Mouse (Mus musculus) kidney, embryonic 15.5 days (tissue): ENCODE results near the gene Rtkn2. TPM values are rescaled to one million over a fixed set of nuclear protein-coding genes. Genes with fewer than 3 reads are reported as not detected.

ENCODE experiments used
- ATAC-seq: fragments of 200-750 bp; cut with Nextera tagmentation; replicated peaks from 2 replicates; pipeline ENCODE4 v1.8.0; 2017; ENCODE audit warnings: moderate TSS enrichment; ENCODE audit not compliant: low FRiP score
- H3K27ac ChIP-seq: fragments of 300-500 bp; sonication (generic); 2 replicates; pipeline ENCODE4 v1.5.1; 2015; ENCODE audit warnings: mild to moderate bottlenecking, inconsistent platforms
- H3K27me3 ChIP-seq: fragments of 300-500 bp; sonication (generic); 2 replicates; pipeline ENCODE4 v1.6.1; 2015; ENCODE audit warnings: inconsistent platforms
- H3K36me3 ChIP-seq: fragments of 300-500 bp; sonication (generic); 2 replicates; pipeline ENCODE4 v1.6.1; 2015; ENCODE audit warnings: inconsistent platforms
- H3K4me1 ChIP-seq: fragments of 300-500 bp; sonication (generic); 2 replicates; pipeline ENCODE4 v1.6.1; 2015; ENCODE audit warnings: inconsistent platforms
- H3K4me2 ChIP-seq: fragments of 300-500 bp; sonication (generic); 2 replicates; pipeline ENCODE4 v1.6.1; 2015; ENCODE audit warnings: moderate library complexity, mild to moderate bottlenecking, inconsistent platforms
- H3K4me3 ChIP-seq: fragments of 300-500 bp; sonication (generic); replicated peaks from 2 replicates; pipeline ENCODE4 v1.5.1; 2015; ENCODE audit warnings: mild to moderate bottlenecking, inconsistent platforms
- H3K9ac ChIP-seq: fragments of 300-500 bp; sonication (generic); 2 replicates; pipeline ENCODE4 v1.6.1; 2015; ENCODE audit warnings: mild to moderate bottlenecking, inconsistent platforms
- H3K9me3 ChIP-seq: fragments of 300-500 bp; sonication (generic); replicated peaks from 2 replicates; pipeline ENCODE4 v1.6.1; 2016; ENCODE audit warnings: inconsistent platforms
- WGBS: fragments of 180-500 bp; shearing (Covaris S2); methylation state at CpG from one replicate; pipeline ENCODE4 v1.1.7; 2015; ENCODE audit warnings: mixed read lengths; 5-methylcytosine and 5-hydroxymethylcytosine counted together
- polyA plus RNA-seq: library from polyadenylated mRNA; unstranded; fragments of >200 nt; fragmentation: Nextera tagmentation; extraction: Ambion mirVana; gene quantifications from 2 replicates; pipeline ENCODE4 v1.2.1, GENCODE M21; 2015

Rtkn2 gene
- polyA plus RNA-seq, result 9.3 and 11.5 TPM in 2 replicates

DNA sequence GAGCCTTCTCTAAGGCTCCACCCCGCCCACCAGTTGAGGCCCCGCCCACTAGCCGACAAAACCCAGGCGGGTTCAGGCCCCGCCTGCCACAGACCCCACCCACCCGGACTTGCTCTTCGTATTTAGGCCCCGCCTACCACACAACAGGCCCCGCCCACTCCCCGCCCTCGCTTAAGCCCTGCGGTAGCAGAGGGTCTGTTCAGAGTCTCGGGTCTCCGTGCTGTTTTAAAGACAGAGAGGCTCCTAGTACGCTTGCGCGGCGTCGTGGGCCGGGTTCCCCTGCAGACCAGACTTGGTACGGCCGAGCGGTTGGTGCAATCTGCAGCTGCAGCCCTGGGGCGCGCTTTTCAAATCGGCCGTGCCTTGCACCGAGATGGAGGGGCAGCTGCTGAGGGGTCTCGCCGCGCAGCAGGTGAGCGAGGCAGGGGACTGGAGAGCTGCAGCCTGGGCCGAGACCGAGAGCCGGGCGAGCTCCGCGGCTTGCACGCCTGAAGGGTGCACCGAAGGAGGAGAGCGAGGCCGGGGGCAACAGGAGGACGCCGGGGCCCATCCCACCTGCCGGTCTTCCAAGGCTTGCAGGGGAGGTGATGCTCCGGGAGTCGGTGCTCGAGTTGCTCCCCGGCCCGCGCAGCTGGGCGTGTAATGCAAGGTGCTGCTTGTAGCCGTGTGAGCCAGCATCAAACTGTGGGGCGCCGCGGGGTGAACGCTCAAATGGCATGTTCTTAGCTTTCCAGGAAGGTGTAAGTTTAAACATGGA, at the start of gene Rtkn2:
Rtkn2 (plus strand) TSS at position 170 of the 757 bp plus-strand sequence.
- Histone ChIP-seq H3K4me1 (peaks cover 9% of the 10 kb centered on the region), H3K9ac (peak within 1 kb of the TSS; percentile 71), H3K27ac (peak within 1 kb of the TSS; percentile 84), H3K9me3 (no peaks in the 10 kb centered on the region), H3K4me3 (peak within 1 kb of the TSS; percentile 83), H3K4me2 (peak within 1 kb of the TSS; percentile 98), H3K27me3 (no peaks in the 10 kb centered on the region), H3K36me3 (no peaks in the 10 kb centered on the region)
- under 1% methylated on average over 57 of the region's 57 CpGs for WGBS
- peak; percentile 99 for ATAC-seq

DNA sequence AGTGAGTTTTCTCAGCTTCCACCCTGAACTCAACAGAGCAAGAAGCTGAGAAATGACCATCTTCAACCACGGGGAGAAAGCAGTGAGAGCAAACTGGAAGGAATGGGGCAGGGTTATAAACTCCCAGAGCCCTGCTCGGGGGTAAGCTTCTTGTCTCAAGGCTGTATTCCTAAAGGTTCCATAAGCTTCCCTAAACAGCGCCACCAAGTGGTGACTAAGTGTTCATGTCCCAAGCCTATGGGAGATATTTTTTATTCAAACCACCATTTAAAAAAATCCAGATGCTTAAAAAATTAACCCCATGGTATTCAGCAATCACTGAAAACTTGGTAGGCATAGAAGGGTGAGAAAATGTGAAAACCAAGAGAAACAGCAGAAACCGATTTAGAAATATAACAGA, 48.0 kb upstream of the Rtkn2 start:
- Histone ChIP-seq H3K27ac (no peak overlapping the region), H3K4me3 (no peak overlapping the region), H3K4me1 (no peaks in the 10 kb centered on the region), H3K36me3 (no peaks in the 10 kb centered on the region), H3K9ac (no peak overlapping the region), H3K9me3 (no peaks in the 10 kb centered on the region), H3K27me3 (no peaks in the 10 kb centered on the region), H3K4me2 (no peak overlapping the region)
- no peak for ATAC-seq
- 87% methylated on average over 4 of the region's 4 CpGs for WGBS

DNA sequence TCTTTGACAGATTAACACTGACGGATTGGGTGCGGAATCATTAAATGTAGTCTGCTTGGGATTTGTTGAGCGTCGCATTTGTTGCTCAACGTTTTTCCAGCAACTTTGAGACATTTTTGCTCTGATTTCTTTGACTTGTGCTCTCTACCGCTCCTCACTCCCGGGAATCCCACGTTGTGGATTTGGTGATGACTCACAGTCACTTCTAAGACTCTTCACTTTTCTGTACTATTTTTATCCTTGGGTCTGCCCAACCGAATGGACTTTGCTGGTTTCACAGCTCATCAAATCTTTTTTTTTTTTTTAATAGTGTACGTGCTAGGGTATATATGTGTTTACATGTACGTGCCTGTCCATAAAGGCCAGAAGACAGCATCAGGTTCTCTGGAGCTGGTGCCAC, 46.6 kb upstream of the Rtkn2 start:
- H3K4me1 ChIP-seq, result no peaks in the 10 kb centered on the region
- no peaks in the 10 kb centered on the region for H3K9me3 ChIP-seq
- H3K4me3 ChIP-seq, result no peak overlapping the region
- 88% methylated on average over 11 of the region's 11 CpGs for WGBS
- ATAC-seq, result no peak
- no peak overlapping the region for H3K9ac ChIP-seq
- H3K36me3 ChIP-seq, result no peaks in the 10 kb centered on the region
- no peaks in the 10 kb centered on the region for H3K27me3 ChIP-seq
- no peak overlapping the region for H3K4me2 ChIP-seq
- no peak overlapping the region for H3K27ac ChIP-seq

DNA sequence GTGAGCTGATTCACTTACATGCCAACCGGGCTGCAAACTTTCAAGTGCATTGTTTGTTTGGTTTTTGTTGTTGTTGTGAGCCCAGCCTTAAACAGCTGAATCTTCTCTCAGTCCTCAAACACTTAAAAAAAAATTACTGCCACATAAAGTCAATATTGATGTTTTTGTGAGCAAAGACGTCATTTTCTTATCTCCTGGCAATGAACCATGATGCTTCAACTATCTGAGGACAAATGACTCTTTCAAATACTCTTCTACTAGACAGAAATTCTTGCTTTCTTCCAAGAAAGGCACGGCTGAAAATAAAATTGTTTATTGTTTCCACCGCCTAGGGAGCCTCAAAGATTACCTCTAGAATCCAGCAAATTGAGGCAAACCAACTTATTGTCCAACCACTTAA, 42.4 kb upstream of the Rtkn2 start:
- Histone ChIP-seq H3K4me1 (0 out of 2 replicates have a peak, but pooled peaks cover 5% of the 10 kb centered on the region), H3K27me3 (no peaks in the 10 kb centered on the region), H3K27ac (no peak overlapping the region), H3K9ac (no peak overlapping the region), H3K4me3 (no peak overlapping the region), H3K36me3 (no peaks in the 10 kb centered on the region), H3K9me3 (no peaks in the 10 kb centered on the region), H3K4me2 (no peak overlapping the region)
- no peak for ATAC-seq
- WGBS, result 61% methylated on average over 4 of the region's 4 CpGs

DNA sequence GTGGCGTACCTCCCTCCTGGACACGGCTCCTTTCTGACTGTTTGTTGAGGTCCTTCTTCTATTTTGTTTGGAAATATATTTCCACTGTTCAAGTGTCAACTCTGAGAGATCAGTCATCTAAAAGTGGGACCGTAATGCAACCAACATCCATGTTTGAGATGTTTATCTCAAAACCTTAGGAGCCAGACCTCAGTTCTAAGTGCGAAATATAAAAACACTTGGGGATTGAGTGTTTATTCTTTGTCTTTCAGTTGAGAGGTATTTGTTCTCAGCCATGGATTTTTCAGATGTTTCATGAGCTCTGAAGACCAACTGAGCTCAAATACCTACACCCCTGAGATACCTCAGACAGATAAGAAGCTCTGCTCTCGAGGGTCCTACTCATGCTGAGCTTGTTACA, 41.6 kb upstream of the Rtkn2 start:
- no peak for ATAC-seq
- Histone ChIP-seq H3K4me1 (0 out of 2 replicates have a peak, but pooled peaks cover 5% of the 10 kb centered on the region), H3K4me3 (no peak overlapping the region), H3K4me2 (no peak overlapping the region), H3K9me3 (no peaks in the 10 kb centered on the region), H3K36me3 (no peaks in the 10 kb centered on the region), H3K27me3 (no peaks in the 10 kb centered on the region), H3K27ac (no peak overlapping the region), H3K9ac (no peak overlapping the region)
- 84% methylated on average over 5 of the region's 5 CpGs for WGBS

DNA sequence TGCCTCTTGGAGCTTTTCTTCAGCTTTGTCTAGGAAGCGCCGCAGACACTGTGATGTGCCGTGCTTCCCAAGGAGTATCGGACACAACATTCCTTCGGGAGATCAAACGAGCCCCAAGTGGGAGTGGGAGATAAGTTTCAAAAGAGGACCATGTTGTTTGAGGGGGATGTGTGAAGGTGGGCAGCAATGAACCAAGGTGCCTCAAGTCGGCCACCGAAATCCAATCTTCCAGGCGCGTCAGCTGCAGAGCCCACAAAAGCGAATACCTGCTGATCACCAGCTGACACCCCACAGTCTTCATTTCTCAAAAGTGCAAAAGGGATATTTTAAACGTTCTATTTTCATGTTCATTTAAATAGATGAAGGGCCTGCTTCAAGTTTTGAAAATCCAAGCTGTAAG, 39.8 kb upstream of the Rtkn2 start:
- Histone ChIP-seq H3K4me2 (peak overlapping the region; percentile 36; the same call in 1 of the 2 replicates), H3K27ac (no peak overlapping the region), H3K9ac (no peak overlapping the region), H3K4me3 (no peak overlapping the region), H3K9me3 (no peaks in the 10 kb centered on the region), H3K36me3 (no peaks in the 10 kb centered on the region), H3K27me3 (no peaks in the 10 kb centered on the region), H3K4me1 (0 out of 2 replicates have a peak, but pooled peaks cover 5% of the 10 kb centered on the region)
- ATAC-seq, result no peak
- 47% methylated on average over 12 of the region's 12 CpGs for WGBS

DNA sequence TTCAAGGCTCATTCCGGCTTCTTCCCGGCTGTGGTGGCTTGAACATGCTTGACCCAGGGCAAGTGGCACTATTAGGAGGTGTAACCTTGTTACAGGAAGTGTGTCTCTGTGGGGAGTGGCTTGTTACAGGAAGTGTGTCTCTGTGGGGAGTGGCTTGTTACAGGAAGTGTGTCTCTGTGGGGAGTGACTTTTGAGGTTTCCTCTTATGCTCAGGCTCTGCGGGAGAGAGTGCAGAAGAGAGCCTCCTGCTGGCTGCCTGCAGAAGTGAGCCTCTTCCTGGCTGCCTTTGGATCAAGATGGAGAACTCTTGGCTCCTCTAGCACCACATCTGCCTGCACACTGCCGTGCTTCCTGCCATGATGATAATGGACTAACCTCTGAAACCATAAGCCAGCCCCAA, 35.9 kb upstream of the Rtkn2 start:
- H3K27me3 ChIP-seq, result no peaks in the 10 kb centered on the region
- 91% methylated on average over 4 of the region's 4 CpGs for WGBS
- ATAC-seq, result no peak
- H3K4me3 ChIP-seq, result no peak overlapping the region
- no peak overlapping the region for H3K27ac ChIP-seq
- no peaks in the 10 kb centered on the region for H3K9me3 ChIP-seq
- no peak overlapping the region for H3K9ac ChIP-seq
- no peak overlapping the region for H3K4me2 ChIP-seq
- H3K36me3 ChIP-seq, result no peaks in the 10 kb centered on the region
- 0 out of 2 replicates have a peak, but pooled peaks cover 5% of the 10 kb centered on the region for H3K4me1 ChIP-seq

DNA sequence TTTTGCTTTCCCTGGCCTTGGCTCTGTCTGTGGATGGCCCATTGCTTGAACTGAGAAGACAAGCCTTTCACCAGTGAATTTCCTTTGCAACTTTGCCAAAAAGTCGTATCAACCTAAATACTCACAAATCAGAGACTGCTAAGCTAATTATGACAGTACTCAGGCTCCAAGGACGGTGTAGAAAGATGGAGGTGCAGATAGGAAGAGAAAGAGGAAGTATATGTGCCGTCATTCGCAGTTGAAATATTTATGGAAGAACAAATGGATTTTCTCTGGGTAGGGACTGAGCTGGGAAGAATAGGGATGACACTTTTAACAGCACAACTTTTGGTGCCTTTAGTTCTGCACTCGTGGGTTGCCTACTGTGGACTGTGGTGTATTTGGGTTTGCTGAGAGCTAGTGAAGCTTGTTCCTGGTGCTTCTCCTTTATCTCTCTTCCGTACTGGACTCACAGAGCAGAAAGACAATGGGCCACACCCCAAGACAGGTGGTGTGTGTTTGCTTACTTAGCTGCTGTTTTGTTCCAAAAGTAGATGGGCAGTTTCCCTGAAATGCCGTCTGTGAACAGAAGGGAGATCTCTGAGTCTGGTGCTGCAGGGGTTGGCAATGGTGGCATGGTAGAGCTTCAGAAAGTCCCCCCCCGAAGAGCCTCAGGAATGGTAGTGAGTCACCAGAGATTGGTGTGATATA, 29.2 kb upstream of the Rtkn2 start:
- no peak for ATAC-seq
- no peaks in the 10 kb centered on the region for H3K36me3 ChIP-seq
- WGBS, result 65% methylated on average over 8 of the region's 8 CpGs
- no peak overlapping the region for H3K4me2 ChIP-seq
- no peaks in the 10 kb centered on the region for H3K27me3 ChIP-seq
- H3K27ac ChIP-seq, result no peak overlapping the region
- H3K9me3 ChIP-seq, result no peaks in the 10 kb centered on the region
- H3K4me1 ChIP-seq, result no peaks in the 10 kb centered on the region
- H3K4me3 ChIP-seq, result no peak overlapping the region
- no peak overlapping the region for H3K9ac ChIP-seq

DNA sequence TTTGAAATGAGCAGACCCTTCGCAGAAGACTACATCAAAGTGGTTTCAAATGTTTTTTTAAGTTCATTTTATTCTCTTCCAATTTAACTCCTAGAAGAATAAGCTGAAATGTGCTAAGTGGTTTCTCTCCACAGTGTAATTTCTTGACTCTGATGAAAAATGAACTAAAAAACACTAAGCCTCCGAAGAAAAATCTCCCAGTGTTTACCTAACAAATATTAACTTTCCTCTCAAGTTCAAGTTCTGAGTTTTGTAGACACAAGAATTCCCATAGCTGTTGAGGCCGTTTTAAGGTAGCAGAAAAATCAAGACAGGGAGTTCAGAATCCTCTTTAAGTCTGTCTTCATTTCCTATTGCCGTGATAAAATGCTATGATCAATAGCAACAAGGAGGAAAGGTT, 27.7 kb upstream of the Rtkn2 start:
- Histone ChIP-seq H3K4me3 (no peak overlapping the region), H3K9ac (no peak overlapping the region), H3K9me3 (no peaks in the 10 kb centered on the region), H3K36me3 (no peaks in the 10 kb centered on the region), H3K27me3 (no peaks in the 10 kb centered on the region), H3K4me1 (no peaks in the 10 kb centered on the region), H3K27ac (no peak overlapping the region), H3K4me2 (no peak overlapping the region)
- no peak for ATAC-seq
- WGBS, result 76% methylated on average over 4 of the region's 4 CpGs

DNA sequence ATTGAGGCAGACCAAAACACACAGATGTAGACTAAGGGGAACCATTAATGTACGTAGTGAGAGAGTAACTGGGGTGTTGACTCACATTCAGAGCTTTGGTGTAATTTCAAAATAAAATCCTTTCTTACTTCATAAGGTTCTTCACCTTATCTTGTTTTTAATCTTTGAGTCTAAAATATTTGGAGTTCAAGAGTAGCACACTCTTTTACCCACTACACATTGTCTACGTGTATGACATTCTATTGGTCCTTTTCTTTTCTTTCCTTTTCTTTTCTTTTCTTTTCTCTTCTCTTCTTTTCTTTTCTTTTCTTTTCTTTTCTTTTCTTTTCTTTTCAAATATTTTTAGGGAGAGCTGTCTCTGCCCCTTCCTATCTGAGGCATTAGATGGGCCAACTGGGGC, 23.4 kb upstream of the Rtkn2 start:
- H3K27ac ChIP-seq, result no peak overlapping the region
- WGBS, result 93% methylated on average over 2 of the region's 2 CpGs
- H3K9ac ChIP-seq, result no peak overlapping the region
- no peaks in the 10 kb centered on the region for H3K27me3 ChIP-seq
- H3K36me3 ChIP-seq, result no peaks in the 10 kb centered on the region
- H3K9me3 ChIP-seq, result no peaks in the 10 kb centered on the region
- H3K4me2 ChIP-seq, result no peak overlapping the region
- ATAC-seq, result no peak
- no peaks in the 10 kb centered on the region for H3K4me1 ChIP-seq
- no peak overlapping the region for H3K4me3 ChIP-seq

DNA sequence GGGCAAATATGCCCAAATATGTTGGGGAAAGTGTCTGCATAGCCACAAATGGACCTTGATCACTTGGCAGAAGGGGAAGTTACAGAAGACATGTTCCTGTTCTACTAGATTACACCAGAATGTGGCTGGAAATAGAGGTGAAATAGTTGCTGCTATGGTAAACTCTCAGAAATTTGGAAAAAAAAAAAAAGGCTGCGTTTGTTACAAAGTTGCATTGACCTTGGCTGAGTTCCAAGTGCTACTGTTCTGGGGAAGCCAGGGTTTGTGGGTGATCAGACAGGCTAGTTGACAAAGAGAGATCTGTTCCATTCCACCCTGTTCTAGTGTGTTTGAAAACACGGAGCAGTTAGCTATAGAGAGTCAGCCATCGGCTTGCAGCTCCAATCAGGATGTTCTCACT, 19.4 kb upstream of the Rtkn2 start:
- no peak overlapping the region for H3K9ac ChIP-seq
- no peak overlapping the region for H3K27ac ChIP-seq
- no peak overlapping the region for H3K4me3 ChIP-seq
- 62% methylated on average over 3 of the region's 3 CpGs for WGBS
- no peaks in the 10 kb centered on the region for H3K9me3 ChIP-seq
- no peaks in the 10 kb centered on the region for H3K36me3 ChIP-seq
- no peaks in the 10 kb centered on the region for H3K27me3 ChIP-seq
- H3K4me1 ChIP-seq, result no peaks in the 10 kb centered on the region
- ATAC-seq, result no peak
- no peak overlapping the region for H3K4me2 ChIP-seq

DNA sequence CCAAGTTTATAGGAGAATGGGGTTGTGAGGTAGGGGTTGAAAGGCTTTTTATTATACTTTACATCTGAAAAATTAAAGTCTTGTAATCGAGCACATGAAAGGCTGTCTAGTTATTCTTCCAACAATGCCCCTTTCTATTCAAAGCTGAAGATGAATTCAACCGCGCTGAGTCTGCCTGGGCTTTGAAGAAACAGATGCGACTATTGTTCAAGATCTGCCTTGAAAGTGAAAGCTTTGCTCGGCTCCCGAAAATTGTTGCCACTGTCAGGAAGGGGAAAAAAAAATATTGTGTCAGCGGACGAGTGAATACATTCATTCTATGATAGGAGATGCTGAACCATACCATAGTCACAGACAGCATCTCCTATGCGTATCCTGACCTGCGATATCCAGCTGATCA, 16.9 kb upstream of the Rtkn2 start:
- Histone ChIP-seq H3K36me3 (no peaks in the 10 kb centered on the region), H3K27me3 (no peaks in the 10 kb centered on the region), H3K4me2 (no peak overlapping the region), H3K9ac (no peak overlapping the region), H3K4me3 (no peak overlapping the region), H3K9me3 (no peaks in the 10 kb centered on the region), H3K4me1 (no peaks in the 10 kb centered on the region), H3K27ac (no peak overlapping the region)
- 75% methylated on average over 10 of the region's 10 CpGs for WGBS
- no peak for ATAC-seq
